Mouse (Mus musculus): ENCODE measurements at regions not wholly inside any gene's neighbourhood (a gene's known extent, or its start where the extent isn't known, plus 50 kb on each side); places are given as distances from the start of the nearest gene placed in this dataset.
"Not testable (repeated sequence)": the region's sequence is repeated elsewhere in the genome, so short reads cannot be mapped to it uniquely, and the experiment has no call there.

GRCm38 (mm10) chr5:25639187-25639586 is 66.4 kb downstream of the Xrcc2 start:
- DNase-seq (ENCODE audit: low spot score in 2 of 2) = peak; percentile 2 to 33

- DNase-seq (ENCODE audit: low spot score in 2 of 2) = no peak
Observed at GRCm38 (mm10) chr5:25638097-25638496, 67.5 kb downstream of the Xrcc2 start.

- no peak for DNase-seq (ENCODE audit: low spot score in 2 of 2)
Observed at GRCm38 (mm10) chr5:25632861-25633535, 72.6 kb downstream of the Xrcc2 start.

GRCm38 (mm10) chr5:25629731-25630130 is 75.9 kb downstream of the Xrcc2 start:
- no peak for DNase-seq (ENCODE audit: low spot score in 2 of 2)

- no peak for DNase-seq (ENCODE audit: low spot score in 2 of 2)
Observed at GRCm38 (mm10) chr5:25628504-25628903, 77.1 kb downstream of the Xrcc2 start.

GRCm38 (mm10) chr5:25627086-25627485 is 78.5 kb downstream of the Xrcc2 start:
- no peak for DNase-seq (ENCODE audit: low spot score in 2 of 2)

- DNase-seq (ENCODE audit: low spot score in 2 of 2) = no peak
Observed at GRCm38 (mm10) chr5:25624029-25624428, 81.6 kb downstream of the Xrcc2 start.

- DNase-seq (ENCODE audit: low spot score in 2 of 2) = no peak
Observed at GRCm38 (mm10) chr5:25619872-25620271, 85.8 kb downstream of the Xrcc2 start.

- DNase-seq (ENCODE audit: low spot score in 2 of 2) = not testable (repeated sequence)
Observed at GRCm38 (mm10) chr5:25619337-25619736, 86.3 kb downstream of the Xrcc2 start.

GRCm38 (mm10) chr5:25614659-25615061 is 91.0 kb downstream of the Xrcc2 start:
- no peak for DNase-seq (ENCODE audit: low spot score in 2 of 2)

- DNase-seq (ENCODE audit: low spot score in 2 of 2) = peak in 1 of 2 experiments; percentile 49
Observed at GRCm38 (mm10) chr5:25613844-25614658, 91.6 kb downstream of the Xrcc2 start.

- DNase-seq (ENCODE audit: low spot score in 2 of 2) = peak in 1 of 2 experiments; percentile 27
Observed at GRCm38 (mm10) chr5:25612036-25612705, 93.5 kb downstream of the Xrcc2 start.

- DNase-seq (ENCODE audit: low spot score in 2 of 2) = peak in 1 of 2 experiments; percentile 54
Observed at GRCm38 (mm10) chr5:25609911-25610310, 94.0 kb downstream of the Cct8l1 start.

- no peak for DNase-seq (ENCODE audit: low spot score in 2 of 2)
Observed at GRCm38 (mm10) chr5:25602123-25602522, 86.3 kb downstream of the Cct8l1 start.

GRCm38 (mm10) chr5:25599363-25599762 is 83.5 kb downstream of the Cct8l1 start:
- no peak for DNase-seq (ENCODE audit: low spot score in 2 of 2)

- DNase-seq (ENCODE audit: low spot score in 2 of 2) = no peak
Observed at GRCm38 (mm10) chr5:25597786-25598185, 81.9 kb downstream of the Cct8l1 start.

- no peak for DNase-seq (ENCODE audit: low spot score in 2 of 2)
Observed at GRCm38 (mm10) chr5:25591709-25592108, 75.8 kb downstream of the Cct8l1 start.
